Mouse (Mus musculus) olfactory bulb, adult 2 months (tissue): Measurements from ENCODE around the gene Zfp853.

Source experiments
- CTCF ChIP-seq: fragments of 200-500 bp; IDR thresholded peaks from 2 replicates; pipeline ENCODE4 v1.5.1; 2012; ENCODE audit warnings: low read depth, mild to moderate bottlenecking, low read length, moderate library complexity; ENCODE audit not compliant: insufficient read depth
- POLR2A ChIP-seq: fragments of 200-500 bp; IDR thresholded peaks from 2 replicates; pipeline ENCODE4 v1.6.1; 2012; ENCODE audit warnings: mild to moderate bottlenecking, low read depth, low read length, moderate library complexity; ENCODE audit not compliant: insufficient read depth

DNA sequence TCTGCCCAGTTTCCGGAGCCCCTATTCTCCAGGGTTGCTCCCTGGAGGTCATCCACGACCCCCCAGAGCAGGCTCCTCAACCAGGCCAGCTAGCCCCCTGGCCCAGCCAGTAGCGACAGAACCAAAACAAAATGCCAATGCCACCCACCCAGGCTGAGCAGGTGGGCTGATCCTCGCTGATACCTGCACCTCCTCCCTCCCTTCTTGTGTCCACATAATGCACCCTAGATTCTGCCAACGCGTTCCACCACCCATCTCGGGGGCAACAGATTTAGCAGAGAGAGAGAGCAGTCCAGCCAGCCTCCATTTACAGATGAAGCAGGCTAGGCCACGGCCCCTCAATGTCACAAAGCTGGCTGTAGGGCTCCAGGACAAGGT lies 24.4 kb downstream of the Zfp853 start:
- TF ChIP-seq CTCF, result no peak
- TF ChIP-seq POLR2A, result no peak; the same call in 1 of the 2 replicates
